Mouse (Mus musculus): ENCODE results near the gene Meaf6.

DNA sequence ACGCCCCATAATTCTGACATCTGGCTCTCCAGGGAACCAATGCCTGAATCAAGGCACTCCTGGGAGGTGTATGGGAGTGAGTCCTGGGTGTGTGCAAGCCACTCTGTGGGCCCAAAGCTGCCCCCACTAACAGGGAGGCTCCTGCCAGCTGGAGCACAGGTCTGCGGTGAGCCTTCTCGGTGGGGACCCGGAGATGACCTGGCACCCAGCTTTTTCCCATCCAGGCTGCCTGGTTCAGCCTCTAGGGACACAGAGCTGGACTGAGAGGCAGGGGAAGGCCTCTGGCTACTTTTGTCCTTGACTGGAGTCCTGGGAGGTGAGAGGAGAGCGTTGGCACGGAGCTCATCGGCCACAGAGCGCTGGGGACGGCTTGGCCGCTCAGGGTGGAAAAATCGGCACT lies 34.8 kb downstream of the Meaf6 start:
- TF ChIP-seq CTCF (IDR thresholded peaks at IDR 0.05; ENCODE audit: low read depth, low read length) (no peak), GATA1 (IDR thresholded peaks at IDR 0.05; ENCODE audit: borderline replicate concordance, low read length) (no peak)
